Mouse (Mus musculus): ENCODE data around the gene Tiam1. TPM values are rescaled to one million over a fixed set of nuclear protein-coding genes. Genes with fewer than 3 reads are reported as not detected.

Gene Tiam1
- polyA plus RNA-seq, 1 experiment from 2014 or later: 12.3 TPM

- Histone ChIP-seq H3K4me2 (replicated peaks) (no peak overlapping the region), H3K4me1 (replicated peaks) (no peaks in the 10 kb centered on the region), H3K27ac (no peak overlapping the region), H3K9ac (no peak overlapping the region), H3K9me3 (no peaks in the 10 kb centered on the region), H3K27me3 (replicated peaks) (no peaks in the 10 kb centered on the region), H3K4me3 (replicated peaks) (no peak overlapping the region), H3K36me3 (no peaks in the 10 kb centered on the region)
- ATAC-seq: no peak
- 85% methylated on average over 7 of the region's 7 CpGs for WGBS
Measured at GRCm38 (mm10) chr16:89933976-89934375, 209.6 kb downstream of the Tiam1 start.

- Histone ChIP-seq H3K36me3 (no peaks in the 10 kb centered on the region), H3K27ac (no peak overlapping the region), H3K4me3 (replicated peaks) (no peak overlapping the region), H3K4me2 (replicated peaks) (no peak overlapping the region), H3K27me3 (replicated peaks) (no peaks in the 10 kb centered on the region), H3K4me1 (replicated peaks) (peaks cover 9% of the 10 kb centered on the region), H3K9me3 (no peaks in the 10 kb centered on the region), H3K9ac (no peak overlapping the region)
- ATAC-seq: no peak
- WGBS: 71% methylated on average over 7 of the region's 7 CpGs
Measured at GRCm38 (mm10) chr16:89928611-89929010, 215.0 kb downstream of the Tiam1 start.

GRCm38 (mm10) chr16:89924249-89924890 lies 219.2 kb downstream of the Tiam1 start:
- H3K4me2 ChIP-seq (replicated peaks): peak overlapping the region; percentile 30; the same call in 1 of the 2 replicates
- no peak overlapping the region for H3K9ac ChIP-seq
- H3K36me3 ChIP-seq: no peaks in the 10 kb centered on the region
- peak; percentile 87 for ATAC-seq
- 38% methylated on average over 14 of the region's 14 CpGs for WGBS
- H3K4me3 ChIP-seq (replicated peaks): no peak overlapping the region
- H3K9me3 ChIP-seq: no peaks in the 10 kb centered on the region
- peaks cover 9% of the 10 kb centered on the region for H3K4me1 ChIP-seq (replicated peaks)
- no peaks in the 10 kb centered on the region for H3K27me3 ChIP-seq (replicated peaks)
- H3K27ac ChIP-seq: no peak overlapping the region

- Histone ChIP-seq H3K27me3 (replicated peaks) (no peaks in the 10 kb centered on the region), H3K4me1 (replicated peaks) (peaks cover 9% of the 10 kb centered on the region), H3K36me3 (no peaks in the 10 kb centered on the region), H3K4me3 (replicated peaks) (no peak overlapping the region), H3K9me3 (no peaks in the 10 kb centered on the region), H3K27ac (no peak overlapping the region), H3K9ac (no peak overlapping the region), H3K4me2 (replicated peaks) (no peak overlapping the region)
- WGBS: 86% methylated on average over 8 of the region's 8 CpGs
- no peak for ATAC-seq
Measured at GRCm38 (mm10) chr16:89923311-89923710, 220.3 kb downstream of the Tiam1 start.

GRCm38 (mm10) chr16:89922458-89922857 lies 221.1 kb downstream of the Tiam1 start:
- 80% methylated on average over 8 of the region's 8 CpGs for WGBS
- H3K27me3 ChIP-seq (replicated peaks): no peaks in the 10 kb centered on the region

GRCm38 (mm10) chr16:89921370-89921769 lies 222.2 kb downstream of the Tiam1 start:
- Histone ChIP-seq H3K36me3 (no peaks in the 10 kb centered on the region), H3K4me3 (replicated peaks) (no peak overlapping the region), H3K27me3 (replicated peaks) (no peaks in the 10 kb centered on the region), H3K4me2 (replicated peaks) (no peak overlapping the region), H3K9ac (no peak overlapping the region), H3K9me3 (no peaks in the 10 kb centered on the region), H3K27ac (no peak overlapping the region), H3K4me1 (replicated peaks) (peaks cover 9% of the 10 kb centered on the region)
- WGBS: 89% methylated on average over 14 of the region's 14 CpGs
- no peak for ATAC-seq

More at GRCm38 (mm10) chr16:89922458-89922857, 221.1 kb downstream of the Tiam1 start:
- Histone ChIP-seq H3K36me3 (no peaks in the 10 kb centered on the region), H3K27ac (no peak overlapping the region), H3K4me3 (replicated peaks) (no peak overlapping the region), H3K9ac (no peak overlapping the region), H3K4me1 (replicated peaks) (peaks cover 9% of the 10 kb centered on the region), H3K4me2 (replicated peaks) (no peak overlapping the region), H3K9me3 (no peaks in the 10 kb centered on the region)
- ATAC-seq: no peak

GRCm38 (mm10) chr16:89920417-89920816 lies 223.2 kb downstream of the Tiam1 start:
- H3K27me3 ChIP-seq (replicated peaks): no peaks in the 10 kb centered on the region
- no peak overlapping the region for H3K4me3 ChIP-seq (replicated peaks)
- no peak overlapping the region for H3K27ac ChIP-seq
- no peaks in the 10 kb centered on the region for H3K9me3 ChIP-seq
- H3K9ac ChIP-seq: no peak overlapping the region
- no peaks in the 10 kb centered on the region for H3K36me3 ChIP-seq
- WGBS: 83% methylated on average over 8 of the region's 8 CpGs
- ATAC-seq: no peak
- H3K4me1 ChIP-seq (replicated peaks): peaks cover 9% of the 10 kb centered on the region
- no peak overlapping the region for H3K4me2 ChIP-seq (replicated peaks)

GRCm38 (mm10) chr16:89917404-89917803 lies 226.2 kb downstream of the Tiam1 start:
- ATAC-seq: no peak
- H3K36me3 ChIP-seq: no peaks in the 10 kb centered on the region
- no peaks in the 10 kb centered on the region for H3K27me3 ChIP-seq (replicated peaks)
- no peak overlapping the region for H3K9ac ChIP-seq
- H3K4me1 ChIP-seq (replicated peaks): no peaks in the 10 kb centered on the region
- WGBS: 76% methylated on average over 15 of the region's 15 CpGs
- H3K4me2 ChIP-seq (replicated peaks): no peak overlapping the region
- no peaks in the 10 kb centered on the region for H3K9me3 ChIP-seq
- H3K27ac ChIP-seq: no peak overlapping the region
- no peak overlapping the region for H3K4me3 ChIP-seq (replicated peaks)

- Histone ChIP-seq H3K9me3 (no peaks in the 10 kb centered on the region), H3K36me3 (no peaks in the 10 kb centered on the region), H3K4me3 (replicated peaks) (no peak overlapping the region), H3K27ac (no peak overlapping the region), H3K4me2 (replicated peaks) (no peak overlapping the region), H3K27me3 (replicated peaks) (no peaks in the 10 kb centered on the region), H3K4me1 (replicated peaks) (no peaks in the 10 kb centered on the region), H3K9ac (no peak overlapping the region)
- 88% methylated on average over 4 of the region's 4 CpGs for WGBS
- ATAC-seq: no peak
Measured at GRCm38 (mm10) chr16:89914946-89915345, 228.6 kb downstream of the Tiam1 start.

- no peaks in the 10 kb centered on the region for H3K36me3 ChIP-seq
- no peaks in the 10 kb centered on the region for H3K27me3 ChIP-seq (replicated peaks)
- H3K9me3 ChIP-seq: no peaks in the 10 kb centered on the region
- no peak overlapping the region for H3K27ac ChIP-seq
- no peaks in the 10 kb centered on the region for H3K4me1 ChIP-seq (replicated peaks)
- 59% methylated on average over 8 of the region's 8 CpGs for WGBS
- H3K9ac ChIP-seq: no peak overlapping the region
- no peak overlapping the region for H3K4me2 ChIP-seq (replicated peaks)
- no peak for ATAC-seq
- no peak overlapping the region for H3K4me3 ChIP-seq (replicated peaks)
Measured at GRCm38 (mm10) chr16:89912686-89913375, 230.7 kb downstream of the Tiam1 start.

- 61% methylated on average over 26 of the region's 26 CpGs for WGBS
- Histone ChIP-seq H3K4me3 (replicated peaks) (no peak overlapping the region), H3K9ac (no peak overlapping the region), H3K9me3 (no peaks in the 10 kb centered on the region), H3K4me1 (replicated peaks) (no peaks in the 10 kb centered on the region), H3K36me3 (no peaks in the 10 kb centered on the region), H3K4me2 (replicated peaks) (no peak overlapping the region), H3K27me3 (replicated peaks) (no peaks in the 10 kb centered on the region), H3K27ac (no peak overlapping the region)
- ATAC-seq: no peak
Measured at GRCm38 (mm10) chr16:89909393-89910068, 234.0 kb downstream of the Tiam1 start.

GRCm38 (mm10) chr16:89907651-89908050 lies 235.9 kb downstream of the Tiam1 start:
- Histone ChIP-seq H3K27me3 (replicated peaks) (no peaks in the 10 kb centered on the region), H3K4me1 (replicated peaks) (no peaks in the 10 kb centered on the region), H3K36me3 (no peaks in the 10 kb centered on the region), H3K4me2 (replicated peaks) (no peak overlapping the region), H3K4me3 (replicated peaks) (no peak overlapping the region), H3K9me3 (no peaks in the 10 kb centered on the region), H3K9ac (no peak overlapping the region), H3K27ac (no peak overlapping the region)
- WGBS: 74% methylated on average over 9 of the region's 9 CpGs
- ATAC-seq: no peak
